Mouse (Mus musculus): Measurements from ENCODE around the gene Cyp3a25.

Cyp3a25 gene

DNA sequence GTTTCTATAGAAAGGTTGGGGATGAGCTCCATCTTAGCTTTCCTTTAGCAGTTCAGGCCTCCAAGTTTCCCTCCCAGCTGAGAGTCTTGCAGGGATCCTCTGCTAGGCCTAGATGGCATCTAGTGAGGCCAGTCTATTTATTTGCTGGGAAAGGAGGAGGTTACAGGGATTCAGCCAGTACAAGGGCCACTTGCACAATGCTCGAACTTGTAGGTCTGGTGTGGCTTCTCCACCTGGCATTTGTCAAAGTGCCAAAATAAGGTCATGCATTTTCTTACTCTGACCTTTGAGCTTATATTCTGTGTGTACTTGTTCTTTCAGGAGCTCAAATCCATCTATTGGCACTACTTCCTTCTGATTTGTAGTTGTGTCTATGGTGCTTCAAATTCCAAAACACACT lies at the start of gene Cyp3a25:
Cyp3a25 (minus strand) TSS at position 110 of the 400 bp plus-strand sequence.
- in situ Hi-C loops (cut with MseI, MboI), result loop anchor here in 1 of 2 experiments (5.0 kb wide), 1 partner anchor 73 kb away; no protein-coding TSS in a partner anchor

GRCm38 (mm10) chr5:146021136-146021535 lies 11.7 kb upstream of the Cyp3a25 start:
- in situ Hi-C loops (cut with MseI, MboI), result no loop called here

DNA sequence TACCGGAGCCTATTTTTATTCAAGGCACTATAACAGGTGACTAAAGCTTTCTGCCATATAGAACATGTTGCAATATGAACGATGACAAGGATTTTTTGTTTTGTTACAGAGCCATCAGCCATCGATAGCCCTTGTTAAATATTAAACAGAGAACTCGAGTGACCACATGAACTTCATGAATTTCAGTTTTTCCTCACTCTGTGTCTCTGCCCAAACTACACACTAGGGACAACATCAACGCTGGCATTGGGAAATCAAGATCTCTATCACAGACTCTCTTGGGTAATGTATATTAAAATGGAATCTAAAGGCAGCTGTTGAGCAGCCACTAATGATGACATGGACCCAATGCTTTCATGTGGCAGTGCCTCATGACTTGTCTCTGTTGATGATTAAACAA lies 8.9 kb upstream of the Cyp3a25 start:
- in situ Hi-C loops (cut with MseI, MboI), result no loop called here

- in situ Hi-C loops (cut with MseI, MboI), result loop anchor here in 1 of 2 experiments (5.0 kb wide), 1 partner anchor 66 kb away; the partner anchor contains the start of gene Cyp3a59
Observed at GRCm38 (mm10) chr5:146011251-146011650, 1.8 kb upstream of the Cyp3a25 start.

DNA sequence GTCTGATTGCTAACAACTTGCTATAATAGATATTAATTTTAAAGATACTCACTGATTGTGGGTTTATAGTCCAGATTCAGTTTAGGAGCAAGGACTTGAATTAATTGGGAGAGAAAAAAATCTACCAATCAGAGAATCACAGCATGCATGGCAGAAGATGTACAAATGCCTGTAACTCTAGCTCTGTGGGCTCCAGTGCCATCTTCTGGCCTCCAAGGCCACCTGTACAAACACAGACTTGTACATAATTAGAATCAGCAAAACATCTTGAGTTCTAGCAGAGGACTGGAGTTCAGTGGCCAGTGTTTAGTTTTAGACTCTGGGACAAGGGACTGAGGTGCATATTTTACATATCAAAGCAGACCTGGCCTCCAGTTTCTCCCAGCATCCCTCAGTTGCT lies 42.3 kb downstream of the Cyp3a25 start:
- in situ Hi-C loops (cut with MseI, MboI), result no loop called here
